ENCODE assay signal across 9 mouse cellular contexts in the genomic region with DNA sequence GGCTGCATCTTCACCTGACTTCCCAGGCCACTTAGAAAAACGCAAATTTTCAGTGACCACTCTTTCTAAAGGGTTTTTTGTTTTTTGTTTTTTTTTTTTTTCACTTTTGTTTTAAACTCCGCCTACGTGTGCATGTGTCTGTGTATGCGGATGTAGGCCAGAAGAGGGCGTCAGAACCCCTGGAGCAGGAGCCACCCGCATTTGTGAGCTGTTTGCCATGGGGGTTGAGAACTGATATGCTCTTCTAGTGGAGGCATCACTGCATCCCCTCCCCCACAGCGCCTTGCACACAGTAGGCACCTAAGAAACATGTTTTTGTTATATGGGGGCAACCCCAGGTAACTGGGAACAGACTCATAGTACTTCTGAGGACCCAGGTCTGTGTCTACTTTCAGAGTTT. TPM values are rescaled to one million over a fixed set of nuclear protein-coding genes. Genes with fewer than 3 reads are reported as not detected.
DNase-seq lines count a peak whose midpoint lies in the region; ATAC-seq and TF ChIP-seq lines count a peak whose summit lies in the region.
"Had no signal": no experiment of that assay in that cellular context is flagged by ENCODE, and none has a peak within 500 bp of the region (broad histone marks: within the 10 kb centered on the region; RNA-seq: fewer than 3 reads in every experiment).

No protein-coding gene starts in this region.

- H3K27me3 ChIP-seq in kidney, embryonic 16.5 days (ENCODE audit: insufficient read depth, low read length), result 0 out of 2 replicates have a peak, but pooled peaks cover 10% of the 10 kb centered on the region
- H3K27me3 ChIP-seq in CH12.LX (replicated peaks), result peaks cover 96% of the 10 kb centered on the region
- peaks cover 36% of the 10 kb centered on the region for H3K27me3 ChIP-seq in liver, embryonic 14.5 days (ENCODE audit: control insufficient read depth, insufficient read depth, low read length)
- peaks cover 73% of the 10 kb centered on the region for H3K27me3 ChIP-seq in heart, embryonic 10.5 days (ENCODE audit: insufficient read depth, poor library complexity, severe bottlenecking)
- H3K27me3 ChIP-seq: hindbrain, embryonic 15.5 days had no signal

- no peaks in the 10 kb centered on the region for H3K79me2 ChIP-seq in CH12.LX (replicated peaks; ENCODE audit: control insufficient read depth, extremely low read depth, insufficient read depth, poor library complexity, severe bottlenecking)

- peak; percentile 45 for DNase-seq in kidney, postnatal 10 days
- peak; percentile 15 for DNase-seq in CH12.LX (ENCODE audit: extremely low read depth)
- DNase-seq in R1 (ENCODE audit: low read depth, low spot score), result peak; percentile 51
- DNase-seq in liver, embryonic 14.5 days (ENCODE audit: low read depth in 3 of 3, low spot score in 3 of 3), result no peak
- DNase-seq in urinary bladder, postnatal 25 days (ENCODE audit: low spot score), result no peak
- DNase-seq in heart, embryonic 10.5 days (ENCODE audit: low spot score), result no peak
- DNase-seq in c-Kit-positive CD71-positive TER-119-positive erythroid progenitor cells, embryonic 14.5 days (ENCODE audit: low spot score), result no peak

- H3K9ac ChIP-seq in kidney, embryonic 16.5 days (replicated peaks; ENCODE audit: low read length), result no peak overlapping the region
- H3K9ac ChIP-seq in CH12.LX (ENCODE audit: insufficient read depth, low read depth), result no peak overlapping the region
- H3K9ac ChIP-seq in liver, embryonic 14.5 days (replicated peaks), result no peak overlapping the region
- H3K9ac ChIP-seq: hindbrain, embryonic 15.5 days had no signal

- H3K4me1 ChIP-seq in kidney, embryonic 16.5 days (ENCODE audit: insufficient read depth, low read length), result peaks cover 20% of the 10 kb centered on the region
- H3K4me1 ChIP-seq in CH12.LX (ENCODE audit: control insufficient read depth in 1 of 2, insufficient read depth in 2 of 2), result 0 out of 4 replicates have a peak, but pooled peaks cover 0 to 5% of the 10 kb centered on the region in 2 experiments
- H3K4me1 ChIP-seq in liver, embryonic 14.5 days (replicated peaks; ENCODE audit: control insufficient read depth in 2 of 2, insufficient read depth in 2 of 2, low read length in 1 of 2), result no peaks in the 10 kb centered on the region
- H3K4me1 ChIP-seq in heart, embryonic 10.5 days, result peaks cover 34% of the 10 kb centered on the region

- 25% methylated on average over 7 of the region's 7 CpGs for WGBS in kidney, embryonic 16.5 days
- 2% methylated on average over 7 of the region's 7 CpGs for WGBS in liver, embryonic 14.5 days (ENCODE audit: insufficient replicate concordance)
- 15% methylated on average over 7 of the region's 7 CpGs for WGBS in heart, embryonic 10.5 days

- no peak for TF ChIP-seq EP300 in CH12.LX (IDR thresholded peaks at IDR 0.05; ENCODE audit: low read length)
- no peak for TF ChIP-seq EP300 in liver, embryonic 14.5 days (IDR thresholded peaks at IDR 0.05; ENCODE audit: low read depth)

- no peak overlapping the region for H3K4me2 ChIP-seq in kidney, embryonic 16.5 days (replicated peaks; ENCODE audit: low read depth, low read length)
- H3K4me2 ChIP-seq in CH12.LX (ENCODE audit: insufficient read depth, low read depth, poor library complexity, severe bottlenecking), result 0 out of 2 replicates have a peak overlapping the region, but pooled peaks have one; percentile 5
- no peak overlapping the region for H3K4me2 ChIP-seq in liver, embryonic 14.5 days (ENCODE audit: low read depth)
- H3K4me2 ChIP-seq: hindbrain, embryonic 15.5 days had no signal

- dilution Hi-C loops in CH12.LX (cut with MboI; ENCODE audit: extremely low pct_ligation_motif_present, extremely low pct_unique_long_range_greater_than_20kb, low sequenced_read_pairs), result no loop called here

- no peaks in the 10 kb centered on the region for H3K36me3 ChIP-seq in kidney, embryonic 16.5 days (ENCODE audit: insufficient read depth, low read length)
- H3K36me3 ChIP-seq in CH12.LX (replicated peaks in 1 of 2; ENCODE audit: control insufficient read depth in 1 of 2, insufficient read depth in 1 of 2, low read length in 1 of 2), result no peaks in the 10 kb centered on the region
- H3K36me3 ChIP-seq in liver, embryonic 14.5 days (replicated peaks; ENCODE audit: control insufficient read depth, insufficient read depth, low read depth), result no peaks in the 10 kb centered on the region
- no peaks in the 10 kb centered on the region for H3K36me3 ChIP-seq in heart, embryonic 10.5 days
- H3K36me3 ChIP-seq: hindbrain, embryonic 15.5 days had no signal

- H3K9me3 ChIP-seq in kidney, embryonic 16.5 days (ENCODE audit: low read length), result no peaks in the 10 kb centered on the region
- no peaks in the 10 kb centered on the region for H3K9me3 ChIP-seq in CH12.LX (replicated peaks; ENCODE audit: low read length)
- H3K9me3 ChIP-seq in liver, embryonic 14.5 days (ENCODE audit: control insufficient read depth, low read length), result no peaks in the 10 kb centered on the region
- H3K9me3 ChIP-seq in heart, embryonic 10.5 days, result no peaks in the 10 kb centered on the region
- H3K9me3 ChIP-seq: hindbrain, embryonic 15.5 days had no signal

- peak; percentile 9 to 55; a peak in 2 of 4 replicates for TF ChIP-seq CTCF in CH12.LX (conservative IDR thresholded peaks at IDR 0.05 in 1 of 2, IDR thresholded peaks at IDR 0.05 in 1 of 2; ENCODE audit: low read depth in 2 of 2, low read length in 2 of 2)
- peak; percentile 40 for TF ChIP-seq CTCF in liver, embryonic 14.5 days (IDR thresholded peaks at IDR 0.05; ENCODE audit: low read depth)

- no peak for ATAC-seq in kidney, embryonic 16.5 days (ENCODE audit: low FRiP score, low TSS enrichment)
- ATAC-seq in liver, embryonic 14.5 days (ENCODE audit: insufficient read depth), result no peak

- in situ Hi-C loops in CH12.LX (cut with MboI; ENCODE audit: low pct_ligation_motif_present, low pct_unique_long_range_greater_than_20kb, low sequenced_read_pairs), result no loop called here

- no peak for TF ChIP-seq POLR2A in CH12.LX (IDR thresholded peaks at IDR 0.05; ENCODE audit: low read depth, low read length)

- no peak overlapping the region for H3K4me3 ChIP-seq in kidney, embryonic 16.5 days (ENCODE audit: low read length)
- no peak overlapping the region for H3K4me3 ChIP-seq in CH12.LX (replicated peaks in 1 of 3; ENCODE audit: low read depth in 2 of 3, low read length in 2 of 3, poor library complexity in 1 of 3)
- H3K4me3 ChIP-seq in liver, embryonic 14.5 days (ENCODE audit: insufficient read depth in 1 of 2, low read depth in 2 of 2, low read length in 2 of 2), result no peak overlapping the region
- no peak overlapping the region for H3K4me3 ChIP-seq in heart, embryonic 10.5 days
- H3K4me3 ChIP-seq: hindbrain, embryonic 15.5 days had no signal

- TF ChIP-seq RAD21 in CH12.LX (IDR thresholded peaks at IDR 0.05; ENCODE audit: low read depth, low read length), result peak; percentile 41

- H3K27ac ChIP-seq in kidney, embryonic 16.5 days (ENCODE audit: low read length), result no peak overlapping the region
- no peak overlapping the region for H3K27ac ChIP-seq in CH12.LX (ENCODE audit: insufficient read depth, low read depth)
- no peak overlapping the region for H3K27ac ChIP-seq in liver, embryonic 14.5 days
- no peak overlapping the region for H3K27ac ChIP-seq in heart, embryonic 10.5 days
- H3K27ac ChIP-seq: hindbrain, embryonic 15.5 days had no signal

TF ChIP-seq in CH12.LX, 34 proteins besides CTCF, POLR2A, EP300 and RAD21:
- TF ChIP-seq ELF1 (IDR thresholded peaks at IDR 0.05; ENCODE audit: low read depth, low read length) (no peak), SMC3 (IDR thresholded peaks at IDR 0.05; ENCODE audit: low read depth, low read length) (peak; percentile 62), NRF1 (IDR thresholded peaks at IDR 0.05; ENCODE audit: low read depth, low read length) (no peak), UBTF (IDR thresholded peaks at IDR 0.05; ENCODE audit: low read depth, low read length) (no peak), ZMIZ1 (IDR thresholded peaks at IDR 0.05; ENCODE audit: low read depth, low read length) (no peak), MAFK (IDR thresholded peaks at IDR 0.05; ENCODE audit: insufficient replicate concordance, low read length) (no peak), ZC3H11A (IDR thresholded peaks at IDR 0.05; ENCODE audit: low read depth, low read length) (peak; percentile 7; the same call in 1 of the 2 replicates), ZNF384 (IDR thresholded peaks at IDR 0.05; ENCODE audit: low read depth, low read length) (peak; percentile 77)

RNA-seq across cellular contexts. Expression of gene Chst1, which starts 2.2 kb away (rescaled TPM):
- 8.9 and 9.9 TPM in 2 replicates for polyA plus RNA-seq in kidney, embryonic 16.5 days (2015; fragmentation: Nextera tagmentation; extraction: Ambion mirVana)
- not detected in 2 replicates for total RNA-seq in CH12.LX (2012; rRNA removed)
- not detected in 2 replicates for total RNA-seq in CH12.LX (2014; rRNA removed)
- not detected in 2 replicates for polyA plus RNA-seq in CH12.LX (2012; ENCODE audit: insufficient read length, low read depth)
- polyA plus RNA-seq in liver, embryonic 14.5 days (2012; rRNA removed), result 0.13 and 0.22 TPM in 2 replicates
- not detected in 2 replicates for polyA plus RNA-seq in liver, embryonic 14.5 days (2014; fragmentation: Nextera tagmentation; extraction: Ambion mirVana)
- polyA plus RNA-seq in heart, embryonic 10.5 days (2016; fragmentation: Nextera tagmentation; extraction: Ambion mirVana), result 0.84 and 2.0 TPM in 2 replicates

Comparison
In these comparisons a context has a peak if more than half of its experiments do, and no peak if none do; other contexts are left out.
1. DNase-seq: peak in kidney, postnatal 10 days (single experiment), CH12.LX (single experiment) and R1 (single experiment); none in liver, embryonic 14.5 days (0 of 3), urinary bladder, postnatal 25 days (single experiment), heart, embryonic 10.5 days (single experiment) and c-Kit-positive CD71-positive TER-119-positive erythroid progenitor cells, embryonic 14.5 days (single experiment).